ENCODE assay signal across 1 mouse cellular context in genomic region chr15:78773290-78773729, GRCm38 (mm10).
TF ChIP-seq lines count a peak whose summit lies in the region.

Gene Mfng, minus strand, starts transcription at chr15:78773475.

TF ChIP-seq in CH12.LX, 34 proteins besides CTCF, POLR2A, EP300 and RAD21 (continued from another document):
- TF ChIP-seq HCFC1 (IDR thresholded peaks at IDR 0.05; ENCODE audit: low read depth, low read length) (no peak), JUND (conservative IDR thresholded peaks at IDR 0.05; ENCODE audit: low read depth, low read length) (no peak), ELF1 (IDR thresholded peaks at IDR 0.05; ENCODE audit: low read depth, low read length) (peak; percentile 31; the same call in 1 of the 2 replicates), CHD2 (IDR thresholded peaks at IDR 0.05; ENCODE audit: low read length) (no peak), MYC (IDR thresholded peaks at IDR 0.05; ENCODE audit: low read depth, low read length) (0 out of 2 replicates have a peak, but pooled peaks have one; percentile 37), ZKSCAN1 (IDR thresholded peaks at IDR 0.05; ENCODE audit: borderline replicate concordance, low read depth, low read length) (no peak), NELFE (IDR thresholded peaks at IDR 0.05; ENCODE audit: low read depth, low read length) (peak; percentile 74; the same call in 1 of the 2 replicates), SIN3A (IDR thresholded peaks at IDR 0.05; ENCODE audit: low read length) (no peak), MXI1 (IDR thresholded peaks at IDR 0.05; ENCODE audit: low read depth, low read length) (no peak), USF1 (IDR thresholded peaks at IDR 0.05; ENCODE audit: low read depth, low read length) (no peak), JUN (IDR thresholded peaks at IDR 0.05; ENCODE audit: insufficient read depth, low read depth, low read length) (no peak), TCF12 (IDR thresholded peaks at IDR 0.05; ENCODE audit: low read depth, low read length) (peak; percentile 55; the same call in 1 of the 2 replicates), KAT2A (IDR thresholded peaks at IDR 0.05; ENCODE audit: insufficient replicate concordance, low read length) (no peak)
